Mouse (Mus musculus) megakaryocyte, embryonic 14.5 days (primary cell): ENCODE results near the gene Npepl1.

Experiments
- FLI1 ChIP-seq: IDR thresholded peaks from 2 replicates; pipeline ENCODE4 v1.6.1; 2012; ENCODE audit warnings: low read length, inconsistent platforms, mixed read lengths
- GATA1 ChIP-seq: IDR thresholded peaks from 3 replicates; pipeline ENCODE4 v1.6.1; 2012; ENCODE audit warnings: mixed read lengths, low read length, inconsistent platforms, borderline replicate concordance

DNA sequence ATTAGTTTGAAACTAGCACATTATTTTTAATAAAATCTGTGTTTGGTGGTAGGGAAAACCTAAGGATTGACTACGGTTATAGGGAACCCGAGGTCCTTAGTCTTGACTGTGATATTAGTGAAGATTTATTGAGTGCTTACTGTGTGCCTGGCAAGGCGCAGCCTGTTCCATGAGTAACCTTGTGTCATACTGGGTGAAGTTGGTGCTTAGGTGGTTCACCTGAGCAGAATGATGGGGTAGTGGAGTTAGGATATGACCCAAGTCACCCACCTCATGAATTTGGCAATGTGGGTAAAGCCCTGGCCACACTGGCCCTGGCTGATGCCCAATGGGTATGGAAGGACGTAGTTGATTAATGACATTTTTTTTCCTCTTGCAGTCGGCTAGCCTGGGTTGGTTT lies 28.3 kb upstream of the Npepl1 start:
- TF ChIP-seq GATA1, result no peak
- no peak for TF ChIP-seq FLI1
